Mouse (Mus musculus) lung, embryonic 15.5 days (tissue): ENCODE data around the gene Krtap7-1. TPM values are rescaled to one million over a fixed set of nuclear protein-coding genes. Genes with fewer than 3 reads are reported as not detected.

Source experiments
- ATAC-seq: fragments of 200-750 bp; cut with Nextera tagmentation; 2 replicates; pipeline ENCODE4 v1.8.0; 2017; ENCODE audit warnings: moderate number of reproducible peaks, borderline replicate concordance; ENCODE audit not compliant: low FRiP score, low TSS enrichment; ENCODE audit errors: extremely low read depth
- H3K27ac ChIP-seq: fragments of 300-500 bp; sonication (generic); 2 replicates; pipeline ENCODE4 v1.5.1; 2015; ENCODE audit warnings: moderate library complexity, mild to moderate bottlenecking, inconsistent platforms
- H3K27me3 ChIP-seq: fragments of 300-500 bp; sonication (generic); 2 replicates; pipeline ENCODE4 v1.6.1; 2015; ENCODE audit warnings: inconsistent platforms
- H3K36me3 ChIP-seq: fragments of 300-500 bp; sonication (generic); 2 replicates; pipeline ENCODE4 v1.6.1; 2015; ENCODE audit warnings: inconsistent platforms
- H3K4me1 ChIP-seq: fragments of 300-500 bp; sonication (generic); 2 replicates; pipeline ENCODE4 v1.6.1; 2015; ENCODE audit warnings: inconsistent platforms
- H3K4me2 ChIP-seq: fragments of 300-500 bp; sonication (generic); 2 replicates; pipeline ENCODE4 v1.6.1; 2015; ENCODE audit warnings: inconsistent platforms, mild to moderate bottlenecking, moderate library complexity
- H3K4me3 ChIP-seq: fragments of 300-500 bp; sonication (generic); 2 replicates; pipeline ENCODE4 v1.5.1; 2015; ENCODE audit warnings: mild to moderate bottlenecking, inconsistent platforms
- H3K9ac ChIP-seq: fragments of 300-500 bp; sonication (generic); 2 replicates; pipeline ENCODE4 v1.6.1; 2015; ENCODE audit warnings: inconsistent platforms
- H3K9me3 ChIP-seq: fragments of 300-500 bp; sonication (generic); 2 replicates; pipeline ENCODE4 v1.6.1; 2016; ENCODE audit warnings: inconsistent platforms
- WGBS: fragments of 180-500 bp; shearing (Covaris S2); methylation state at CpG from one replicate; pipeline ENCODE4 v1.1.7; 2015; 5-methylcytosine and 5-hydroxymethylcytosine counted together
- polyA plus RNA-seq: library from polyadenylated mRNA; unstranded; fragments of >200 nt; fragmentation: Nextera tagmentation; extraction: Ambion mirVana; gene quantifications from 2 replicates; pipeline ENCODE4 v1.2.1, GENCODE M21; 2015

Krtap7-1 gene
- polyA plus RNA-seq, 1 experiment from 2014 or later: not detected

- WGBS: 69% methylated on average over 5 of the region's 5 CpGs
- ATAC-seq: no peak
These were observed 6.3 kb downstream of the Krtap7-1 start for GRCm38 (mm10) chr16:89501870-89502269.

GRCm38 (mm10) chr16:89497002-89497401 lies 11.1 kb downstream of the Krtap7-1 start:
- no peaks in the 10 kb centered on the region for H3K4me1 ChIP-seq
- no peak overlapping the region for H3K4me2 ChIP-seq
- no peak overlapping the region for H3K4me3 ChIP-seq
- no peak for ATAC-seq
- no peak overlapping the region for H3K27ac ChIP-seq
- no peaks in the 10 kb centered on the region for H3K9me3 ChIP-seq
- H3K9ac ChIP-seq: no peak overlapping the region
- 84% methylated on average over 5 of the region's 5 CpGs for WGBS
- no peaks in the 10 kb centered on the region for H3K36me3 ChIP-seq
- no peaks in the 10 kb centered on the region for H3K27me3 ChIP-seq

More at GRCm38 (mm10) chr16:89501870-89502269, 6.3 kb downstream of the Krtap7-1 start:
- Histone ChIP-seq H3K4me2 (no peak overlapping the region), H3K9me3 (no peaks in the 10 kb centered on the region), H3K27ac (no peak overlapping the region), H3K4me3 (no peak overlapping the region), H3K36me3 (no peaks in the 10 kb centered on the region), H3K4me1 (no peaks in the 10 kb centered on the region), H3K27me3 (no peaks in the 10 kb centered on the region), H3K9ac (no peak overlapping the region)

- 86% methylated on average over 7 of the region's 7 CpGs for WGBS
- ATAC-seq: no peak
- no peak overlapping the region for H3K4me2 ChIP-seq
- H3K27ac ChIP-seq: no peak overlapping the region
- H3K36me3 ChIP-seq: no peaks in the 10 kb centered on the region
- no peaks in the 10 kb centered on the region for H3K9me3 ChIP-seq
- H3K4me1 ChIP-seq: no peaks in the 10 kb centered on the region
- H3K9ac ChIP-seq: no peak overlapping the region
- no peaks in the 10 kb centered on the region for H3K27me3 ChIP-seq
- no peak overlapping the region for H3K4me3 ChIP-seq
These were observed 12.5 kb downstream of the Krtap7-1 start for GRCm38 (mm10) chr16:89495394-89496153.

- Histone ChIP-seq H3K27ac (no peak within 1 kb of the TSS), H3K27me3 (no peaks in the 10 kb centered on the region), H3K9me3 (no peaks in the 10 kb centered on the region), H3K9ac (no peak within 1 kb of the TSS), H3K4me3 (no peak within 1 kb of the TSS), H3K4me1 (no peaks in the 10 kb centered on the region), H3K36me3 (no peaks in the 10 kb centered on the region), H3K4me2 (no peak within 1 kb of the TSS)
- no peak for ATAC-seq
- 83% methylated on average over 7 of the region's 7 CpGs for WGBS
These were observed 20.3 kb downstream of the Krtap7-1 start, which contains the start of gene Krtap8-1 for GRCm38 (mm10) chr16:89487852-89488251. Krtap8-1 (minus strand) TSS chr16:89487952.

- WGBS: 81% methylated on average over 12 of the region's 12 CpGs
- peak; percentile 42 for ATAC-seq
- H3K4me3 ChIP-seq: no peak overlapping the region
- H3K9me3 ChIP-seq: no peaks in the 10 kb centered on the region
- no peak overlapping the region for H3K4me2 ChIP-seq
- no peaks in the 10 kb centered on the region for H3K4me1 ChIP-seq
- H3K27me3 ChIP-seq: no peaks in the 10 kb centered on the region
- H3K36me3 ChIP-seq: no peaks in the 10 kb centered on the region
- no peak overlapping the region for H3K9ac ChIP-seq
- no peak overlapping the region for H3K27ac ChIP-seq
These were observed 30.3 kb downstream of the Krtap7-1 start for GRCm38 (mm10) chr16:89477679-89478314.

GRCm38 (mm10) chr16:89461189-89461588 lies 46.9 kb downstream of the Krtap7-1 start:
- no peak overlapping the region for H3K27ac ChIP-seq
- H3K36me3 ChIP-seq: no peaks in the 10 kb centered on the region
- ATAC-seq: no peak
- H3K9me3 ChIP-seq: no peaks in the 10 kb centered on the region
- H3K4me1 ChIP-seq: no peaks in the 10 kb centered on the region
- H3K4me2 ChIP-seq: no peak overlapping the region
- 52% methylated on average over 5 of the region's 5 CpGs for WGBS
- H3K9ac ChIP-seq: no peak overlapping the region
- no peak overlapping the region for H3K4me3 ChIP-seq
- no peaks in the 10 kb centered on the region for H3K27me3 ChIP-seq

Other genes with a start within 250 kb of the Krtap7-1 start
- gene Krtap21-1, start 104.5 kb downstream of the Krtap7-1 start, polyA plus RNA-seq: not detected in 2 replicates
- not detected in 2 replicates for gene Krtap6-2, start 88.2 kb downstream of the Krtap7-1 start, polyA plus RNA-seq
- gene Krtap8-1, start 20.4 kb downstream of the Krtap7-1 start, polyA plus RNA-seq: not detected in 2 replicates
- gene Krtap11-1, start 62.9 kb upstream of the Krtap7-1 start, polyA plus RNA-seq: not detected in 2 replicates